Mouse (Mus musculus) embryo, embryonic 11.5 days (tissue): ENCODE measurements around the gene Det1.

Source experiments
- DNase-seq: peaks from one replicate; pipeline ENCODE4 v3.0.0-alpha.2; 2012; ENCODE audit warnings: low read depth, low spot score

Det1 gene

DNA sequence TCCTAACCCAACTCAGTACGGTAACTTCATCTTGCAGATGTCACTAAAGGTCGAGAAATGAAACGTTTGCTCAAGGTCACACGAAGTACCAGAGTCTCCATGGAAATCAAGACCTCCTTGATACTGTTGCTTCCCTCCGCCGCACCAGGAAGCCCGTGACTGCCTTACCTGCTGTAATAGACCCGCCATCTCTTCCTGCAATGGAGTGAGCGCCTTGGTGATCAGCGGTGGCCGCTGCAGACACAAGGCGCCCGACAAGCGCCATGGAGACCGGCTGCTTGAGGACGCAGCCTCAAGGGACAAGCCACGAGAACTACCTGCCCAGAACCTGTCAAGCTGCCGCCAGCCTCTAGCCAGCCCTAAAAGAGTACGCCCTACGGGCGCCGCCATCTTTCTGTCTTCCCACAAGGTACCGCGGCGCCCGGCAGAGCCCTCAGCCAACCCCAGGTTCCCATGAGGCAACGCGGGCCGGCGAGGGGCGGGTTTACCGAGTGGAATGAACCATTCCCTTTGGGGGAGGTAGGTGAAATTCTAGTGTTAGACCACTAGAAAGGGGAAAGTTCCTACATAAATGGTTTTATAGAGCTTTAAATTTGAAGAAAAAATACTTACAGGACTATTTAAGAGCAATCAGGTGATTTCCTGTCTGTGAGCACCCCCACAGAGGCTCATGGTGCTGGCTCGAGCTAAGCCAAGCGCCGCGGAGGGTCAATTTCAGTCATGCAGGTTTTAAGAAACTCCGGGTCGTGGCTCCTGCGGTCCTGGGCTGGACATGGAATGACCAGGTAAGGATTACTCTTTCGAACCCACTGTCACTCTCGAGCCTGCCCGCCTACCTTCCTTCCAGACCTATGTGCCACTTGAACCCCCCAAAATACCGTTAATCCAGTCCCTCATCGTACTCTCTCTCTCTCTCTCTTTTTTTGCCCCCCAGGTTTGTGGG is 64.2 kb downstream of the Det1 start, which contains the start of the genes Mrps11 and Mrpl46:
Mrps11 (plus strand) TSS at position 481 of the 943 bp plus-strand sequence.
Mrpl46 (minus strand) TSS at position 893 of the 943 bp plus-strand sequence.
- peak; percentile 75 for DNase-seq

DNA sequence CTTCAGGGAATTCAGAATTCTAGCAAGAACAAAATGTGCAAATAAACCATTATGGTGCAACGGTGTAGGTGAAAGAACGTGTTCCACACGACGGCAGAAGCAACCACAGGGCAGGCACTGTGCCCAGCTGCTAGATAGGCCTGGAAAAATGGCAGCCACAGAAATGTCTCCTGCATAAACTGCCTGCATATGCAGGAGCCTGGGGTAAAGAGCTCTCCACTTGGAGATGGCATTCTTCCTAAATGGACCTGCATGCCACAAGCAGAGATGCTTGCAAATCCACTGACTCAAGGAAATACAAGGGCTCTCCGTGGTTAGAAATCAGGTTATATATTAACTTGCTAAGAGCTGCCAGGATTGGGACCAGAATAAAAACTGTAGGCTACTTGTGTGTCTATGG is 68.3 kb downstream of the Det1 start:
- no peak for DNase-seq
